Mouse (Mus musculus) bone marrow, adult 2 months (tissue): ENCODE measurements at regions not wholly inside any gene's neighbourhood (a gene's known extent, or its start where the extent isn't known, plus 50 kb on each side); places are given as distances from the start of the nearest gene placed in this dataset.
"Not testable (repeated sequence)": the region's sequence is repeated elsewhere in the genome, so short reads cannot be mapped to it uniquely, and the experiment has no call there.

ENCODE experiments used
- H3K27ac ChIP-seq: fragments of 200-500 bp; 2 replicates; pipeline ENCODE4 v1.5.1; 2012; ENCODE audit warnings: low read depth, mild to moderate bottlenecking, control low read depth, inconsistent platforms, low read length; ENCODE audit not compliant: control insufficient read depth, poor library complexity, insufficient read depth
- H3K4me1 ChIP-seq: fragments of 200-500 bp; 2 replicates; pipeline ENCODE4 v1.6.1; 2011; ENCODE audit warnings: low read length; ENCODE audit not compliant: control insufficient read depth, insufficient read depth
- H3K4me3 ChIP-seq: fragments of 200-500 bp; replicated peaks from 2 replicates; pipeline ENCODE3; 2011; ENCODE audit warnings: mild to moderate bottlenecking, low read depth, low read length, control low read depth; ENCODE audit not compliant: control insufficient read depth
- CTCF ChIP-seq: fragments of 200-500 bp; IDR thresholded peaks from 2 replicates; pipeline ENCODE4 v1.5.1; 2011; ENCODE audit warnings: low read length, control low read depth; ENCODE audit not compliant: control insufficient read depth, insufficient read depth
- POLR2A ChIP-seq: fragments of 200-500 bp; IDR thresholded peaks from 2 replicates; pipeline ENCODE4 v1.6.1; 2011; ENCODE audit warnings: low read depth, mild to moderate bottlenecking, control low read depth, low read length, borderline replicate concordance; ENCODE audit not compliant: control insufficient read depth
- WGBS: fragments of 180-500 bp; shearing (Covaris S2); methylation state at CpG from one replicate; pipeline ENCODE4 v1.1.7; 2018; 5-methylcytosine and 5-hydroxymethylcytosine counted together

- no peak for TF ChIP-seq POLR2A
- peak; percentile 5; the same call in 1 of the 2 replicates for TF ChIP-seq CTCF
- 34% methylated on average over 13 of the region's 13 CpGs for WGBS
- no peak overlapping the region for H3K4me3 ChIP-seq
- no peak overlapping the region for H3K27ac ChIP-seq
- peaks cover 2% of the 10 kb centered on the region for H3K4me1 ChIP-seq
These were observed 52.0 kb upstream of the Ak4 start for GRCm38 (mm10) chr4:101366905-101367679.

- H3K4me3 ChIP-seq = no peak overlapping the region
- H3K4me1 ChIP-seq = peaks cover 2% of the 10 kb centered on the region
- TF ChIP-seq CTCF (no peak), POLR2A (no peak)
- no peak overlapping the region for H3K27ac ChIP-seq
- WGBS = 82% methylated on average over 3 of the region's 3 CpGs
These were observed 53.8 kb upstream of the Ak4 start for GRCm38 (mm10) chr4:101365299-101365698.

- no peak overlapping the region for H3K27ac ChIP-seq
- 84% methylated on average over 2 of the region's 2 CpGs for WGBS
- no peak for TF ChIP-seq CTCF
These were observed 54.4 kb upstream of the Ak4 start for GRCm38 (mm10) chr4:101364716-101365115.

GRCm38 (mm10) chr4:101363231-101363630 lies 55.8 kb upstream of the Ak4 start:
- 87% methylated on average over 1 of the region's 1 CpGs for WGBS
- not testable (repeated sequence) for H3K4me3 ChIP-seq, H3K4me1 ChIP-seq, H3K27ac ChIP-seq

More at GRCm38 (mm10) chr4:101364716-101365115, 54.4 kb upstream of the Ak4 start:
- Histone ChIP-seq H3K4me1 (peaks cover 2% of the 10 kb centered on the region), H3K4me3 (no peak overlapping the region)

- Histone ChIP-seq H3K27ac (no peak overlapping the region), H3K4me1 (no peaks in the 10 kb centered on the region), H3K4me3 (no peak overlapping the region)
- WGBS = 81% methylated on average over 1 of the region's 1 CpGs
- TF ChIP-seq CTCF = no peak
- TF ChIP-seq POLR2A = no peak
These were observed 57.3 kb upstream of the Ak4 start for GRCm38 (mm10) chr4:101361779-101362178.

GRCm38 (mm10) chr4:101360296-101360695 lies 58.8 kb upstream of the Ak4 start:
- Histone ChIP-seq H3K4me1 (no peaks in the 10 kb centered on the region), H3K4me3 (no peak overlapping the region), H3K27ac (no peak overlapping the region)
- TF ChIP-seq POLR2A (no peak), CTCF (no peak)
- 63% methylated on average over 7 of the region's 7 CpGs for WGBS

GRCm38 (mm10) chr4:101359119-101359518 lies 60.0 kb upstream of the Ak4 start:
- no peak for TF ChIP-seq POLR2A
- no peak for TF ChIP-seq CTCF
- no peaks in the 10 kb centered on the region for H3K4me1 ChIP-seq
- no peak overlapping the region for H3K27ac ChIP-seq
- H3K4me3 ChIP-seq = no peak overlapping the region
- 60% methylated on average over 5 of the region's 5 CpGs for WGBS

- 67% methylated on average over 3 of the region's 3 CpGs for WGBS
- Histone ChIP-seq H3K4me1 (no peaks in the 10 kb centered on the region), H3K27ac (no peak overlapping the region), H3K4me3 (no peak overlapping the region)
- TF ChIP-seq POLR2A = no peak
- TF ChIP-seq CTCF = no peak
These were observed 60.6 kb upstream of the Ak4 start for GRCm38 (mm10) chr4:101358525-101358924.

- no peaks in the 10 kb centered on the region for H3K4me1 ChIP-seq
- H3K27ac ChIP-seq = peak overlapping the region; percentile 96
- peak overlapping the region; percentile 87 for H3K4me3 ChIP-seq
- no peak for TF ChIP-seq CTCF
- no peak for TF ChIP-seq POLR2A
- WGBS = 52% methylated on average over 8 of the region's 8 CpGs
These were observed 61.2 kb upstream of the Ak4 start for GRCm38 (mm10) chr4:101357923-101358322.
